Mouse (Mus musculus): ENCODE data around the gene Exo1.
A peak's percentile ranks its signal among the peaks of the same experiment; 100 is the strongest.

Gene Exo1

DNA sequence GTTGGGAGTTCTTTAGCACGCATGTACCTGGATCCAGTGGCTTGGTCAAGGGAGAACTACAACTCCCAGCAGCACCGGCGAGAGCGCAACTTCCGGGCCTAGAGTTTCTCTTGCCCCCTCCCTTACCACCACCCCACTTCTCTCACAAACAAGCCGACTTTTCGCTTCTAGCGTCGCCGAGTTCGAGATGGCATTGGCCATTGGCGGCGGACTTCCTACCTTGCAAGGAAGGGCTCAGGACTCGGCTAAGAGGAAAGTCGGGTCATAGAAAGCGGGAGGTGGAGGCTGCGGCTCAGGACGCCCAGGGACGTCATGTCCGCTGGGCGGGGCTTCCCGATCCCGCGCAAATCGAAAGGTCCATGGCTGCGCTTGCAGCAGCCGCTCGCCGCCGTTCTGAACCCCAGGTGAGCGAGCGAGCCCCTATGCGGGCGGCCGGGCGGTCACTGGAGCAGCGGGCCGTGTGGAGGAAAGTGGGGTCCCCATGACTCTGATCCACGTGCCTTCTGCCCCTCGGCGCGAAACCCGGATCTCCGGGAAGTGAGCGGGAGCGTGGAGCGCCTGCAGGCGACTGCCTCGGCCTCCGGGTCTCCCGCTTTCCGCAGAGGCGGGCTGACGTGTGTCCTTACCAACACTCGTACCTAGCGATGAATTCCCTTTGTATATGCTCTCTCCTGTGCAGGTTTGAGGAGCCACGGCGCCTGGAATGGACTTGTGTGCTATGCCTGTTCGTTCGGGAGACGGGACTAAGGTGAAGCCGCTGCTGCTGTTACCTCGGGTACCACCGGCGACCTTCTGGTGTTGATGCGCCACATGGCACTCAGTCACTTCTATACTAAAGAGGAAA, at the start of gene Exo1:
TSS of gene Exo1 (plus strand) at position 129 of the 844 bp plus-strand sequence.
- peak; percentile 77 for DNase-seq (ENCODE audit: low read depth)

DNA sequence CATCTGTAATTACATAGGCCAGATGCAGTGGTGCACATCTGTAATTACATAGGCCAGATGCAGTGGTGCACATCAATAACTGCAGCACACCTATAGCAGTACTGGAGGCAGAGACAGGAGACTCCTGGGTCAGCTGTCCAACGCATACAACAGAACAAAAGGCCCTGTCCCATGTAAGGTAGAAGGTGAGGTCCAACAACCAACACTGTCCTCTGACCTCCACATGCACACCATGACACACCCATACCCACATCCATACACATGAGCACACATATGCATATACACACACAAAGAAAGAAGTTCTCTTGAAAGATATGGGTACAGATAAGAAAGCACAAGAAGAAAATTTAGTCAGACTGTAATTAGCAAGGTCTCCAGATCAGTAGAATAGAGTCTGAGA, 24.9 kb upstream of the Exo1 start:
- no peak for DNase-seq (ENCODE audit: low read depth)

DNA sequence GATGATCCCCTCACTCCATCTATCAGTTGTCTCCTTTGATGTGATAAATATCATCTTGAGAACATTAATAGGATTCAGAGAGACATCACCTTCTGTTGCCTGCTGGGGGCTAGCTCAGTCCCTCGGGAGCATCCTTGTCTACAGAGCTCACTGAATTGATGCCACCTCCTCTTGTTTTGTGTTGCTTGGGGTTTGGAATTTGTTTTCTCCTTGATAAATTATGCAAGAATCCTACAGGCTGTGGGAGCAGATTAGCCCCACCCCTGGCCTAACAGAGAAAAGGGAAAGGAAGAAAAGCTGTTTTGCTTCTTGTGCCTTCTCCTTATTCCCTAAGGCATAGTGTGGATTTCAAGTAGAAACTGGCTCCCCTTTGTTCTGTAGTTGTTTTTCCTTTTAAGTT, 13.3 kb upstream of the Exo1 start:
- no peak for DNase-seq (ENCODE audit: low read depth)

DNA sequence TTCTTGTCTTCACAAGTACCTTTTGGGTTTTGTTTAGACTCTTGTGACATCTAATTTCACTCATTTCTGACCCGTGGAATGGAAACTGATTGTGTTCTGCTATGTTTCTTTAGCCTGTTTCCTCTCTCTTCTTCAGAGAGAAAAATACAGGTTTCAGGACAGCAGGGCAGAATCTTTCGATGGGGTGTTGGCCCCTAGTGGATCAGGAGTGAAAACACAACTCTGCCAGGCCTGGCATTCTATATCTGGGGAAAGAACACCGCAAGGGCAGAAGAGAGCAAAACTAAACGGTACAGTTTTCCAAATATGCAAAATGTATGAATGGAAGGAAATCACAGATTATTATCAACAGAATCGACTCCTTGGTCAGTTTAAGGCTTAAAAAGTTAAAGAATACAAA, 12.8 kb upstream of the Exo1 start:
- DNase-seq (ENCODE audit: low read depth) = no peak

DNA sequence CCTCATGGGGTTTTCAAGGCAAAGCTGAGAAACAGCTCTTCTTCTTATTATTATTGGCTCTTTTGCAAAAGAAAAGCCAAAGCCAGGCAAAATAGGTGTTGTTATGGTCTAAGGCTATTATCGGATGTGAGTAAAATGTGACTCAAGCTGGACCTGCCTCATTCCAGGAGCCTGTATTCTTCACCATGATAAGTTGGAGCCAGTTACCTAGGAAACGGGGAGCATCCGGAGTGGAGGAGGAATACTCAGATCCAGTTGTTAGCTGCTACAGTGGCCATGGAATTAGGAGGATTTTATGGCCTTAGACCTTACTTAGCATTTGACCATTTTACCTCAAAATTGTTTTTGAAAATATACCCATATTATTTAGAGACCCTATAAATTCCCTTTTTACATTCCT, 9.7 kb upstream of the Exo1 start:
- no peak for DNase-seq (ENCODE audit: low read depth)

DNA sequence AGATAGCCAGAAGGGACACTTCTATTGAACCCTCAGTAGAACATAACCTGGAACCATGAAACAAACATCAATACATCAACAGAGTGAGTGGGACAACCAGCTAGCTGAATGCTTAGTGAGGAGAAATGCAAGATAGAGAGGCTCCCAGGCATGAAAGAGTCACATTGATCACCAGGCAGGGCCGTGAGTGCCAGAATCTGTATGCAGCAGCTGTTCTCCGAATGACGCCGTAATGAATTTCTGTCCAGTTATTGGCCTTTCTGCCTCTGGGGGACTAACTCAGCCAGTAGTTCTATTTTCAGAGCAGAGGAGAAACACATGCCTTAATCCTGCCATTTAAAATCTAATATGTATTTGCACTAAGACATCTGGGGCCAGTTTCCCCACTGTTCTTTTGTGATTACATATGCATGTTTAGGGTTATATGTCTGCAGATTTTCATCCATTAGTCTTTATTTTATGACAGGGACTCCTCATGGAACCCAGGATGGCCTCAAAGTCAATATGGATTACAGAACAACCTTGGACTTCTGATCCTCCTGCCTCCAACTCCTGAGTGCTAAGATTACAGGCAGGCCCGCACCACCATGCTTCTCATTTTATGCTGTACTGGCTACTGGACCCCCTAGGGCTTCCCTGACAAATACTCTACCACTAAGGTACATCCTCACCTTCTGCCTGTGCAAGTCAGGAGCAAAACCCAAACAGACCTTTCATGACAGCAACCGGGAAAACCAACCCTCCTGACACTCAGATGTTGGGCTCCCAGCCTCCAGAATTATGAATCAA, 8.2 kb upstream of the Exo1 start:
- DNase-seq (ENCODE audit: low read depth) = no peak

DNA sequence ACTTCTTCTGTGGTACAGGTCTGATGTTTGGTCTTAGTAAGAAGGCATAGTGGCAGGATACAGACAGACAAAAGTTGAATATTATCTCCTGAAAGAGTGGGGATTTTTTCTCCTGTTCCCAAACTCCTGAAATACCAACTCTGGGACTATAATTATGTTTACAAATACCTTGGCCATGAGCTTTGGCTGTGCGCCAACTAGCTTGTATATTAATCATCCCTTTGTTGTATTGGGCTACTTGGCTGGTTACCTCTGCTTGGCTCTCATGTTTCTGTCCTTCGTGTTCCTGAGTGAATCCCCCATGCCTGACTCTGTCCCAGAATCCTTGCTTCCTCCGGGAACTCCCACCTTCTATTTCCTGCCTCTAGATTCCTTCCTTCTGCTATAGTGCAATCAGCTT, 3.0 kb downstream of the Exo1 start:
- no peak for DNase-seq (ENCODE audit: low read depth)

DNA sequence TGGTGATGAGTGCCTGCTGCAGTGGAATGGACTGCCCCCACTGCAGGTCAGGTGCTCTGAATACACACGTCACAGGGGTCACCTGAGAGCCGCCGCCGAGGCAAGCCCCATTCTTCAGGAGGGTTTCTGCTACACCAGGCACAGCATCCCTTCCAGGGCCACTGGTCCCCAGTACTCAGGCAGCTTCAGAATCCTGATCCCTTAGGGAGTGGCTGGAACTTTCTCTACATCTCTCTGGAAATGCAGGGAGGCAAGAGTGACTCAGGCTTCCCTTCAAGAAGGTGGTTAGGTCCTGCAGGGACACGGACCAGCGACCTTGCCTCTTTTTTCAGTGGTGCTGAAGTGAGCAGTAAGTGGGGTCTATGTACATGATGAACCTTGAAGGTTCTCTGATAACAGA, 12.9 kb downstream of the Exo1 start:
- no peak for DNase-seq (ENCODE audit: low read depth)

DNA sequence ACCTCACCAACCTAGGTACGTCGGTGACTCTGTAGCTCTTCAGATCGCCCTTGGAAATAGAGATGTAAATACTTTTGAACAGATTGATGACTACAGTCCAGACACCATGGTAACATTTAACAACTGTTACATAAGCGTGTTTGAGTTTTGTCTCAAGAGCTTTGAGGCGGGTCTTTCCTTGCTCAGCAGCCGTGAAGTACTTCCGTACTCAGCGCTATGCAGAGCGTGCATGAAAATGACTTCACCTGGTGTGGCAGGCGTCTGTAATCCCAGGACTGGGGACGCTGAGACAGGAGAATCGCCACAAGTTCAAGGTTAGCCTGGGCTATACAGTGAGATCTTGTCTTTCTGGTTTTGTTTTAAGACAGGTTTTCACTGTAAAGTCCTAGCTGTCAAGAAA, 13.3 kb downstream of the Exo1 start:
- DNase-seq (ENCODE audit: low read depth) = no peak

DNA sequence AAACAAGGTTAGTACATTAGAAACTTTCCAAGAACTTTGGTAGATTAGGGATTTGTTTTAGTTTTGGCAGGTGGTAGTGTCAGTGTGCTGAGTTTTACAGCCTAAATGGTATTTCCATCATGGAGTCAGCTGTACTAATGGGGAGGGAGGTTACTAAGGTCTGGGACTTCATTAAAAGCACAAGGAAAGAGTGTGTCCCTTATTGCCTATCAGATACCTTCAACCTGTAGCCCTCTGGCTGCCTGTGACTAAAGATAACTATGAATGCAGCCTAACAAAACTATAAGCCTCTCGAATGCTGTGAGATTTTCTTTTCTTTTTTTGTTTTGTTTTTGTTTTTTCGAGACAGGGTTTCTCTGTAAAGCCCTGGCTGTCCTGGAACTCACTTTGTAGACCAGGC, 30.8 kb downstream of the Exo1 start:
- DNase-seq (ENCODE audit: low read depth) = peak; percentile 14

DNA sequence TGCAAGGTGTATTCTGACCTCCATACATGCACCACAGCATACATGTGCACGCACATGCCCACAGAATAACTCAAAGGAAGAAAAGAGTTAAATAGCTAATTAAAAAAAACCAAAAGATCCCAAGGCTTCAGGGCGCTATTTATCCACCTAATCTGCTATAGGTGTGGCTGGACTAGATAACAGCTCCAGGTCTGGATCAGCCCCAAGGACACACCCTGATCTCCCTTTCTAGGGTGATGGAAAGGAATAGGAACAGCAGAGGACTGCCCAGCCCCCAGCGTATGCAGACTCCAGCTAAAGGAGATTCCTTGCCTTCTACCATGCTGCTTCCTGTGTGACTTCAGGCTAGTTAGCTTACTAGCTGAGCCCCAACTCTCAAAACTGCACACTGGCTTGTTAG, 31.7 kb downstream of the Exo1 start:
- DNase-seq (ENCODE audit: low read depth) = no peak

DNA sequence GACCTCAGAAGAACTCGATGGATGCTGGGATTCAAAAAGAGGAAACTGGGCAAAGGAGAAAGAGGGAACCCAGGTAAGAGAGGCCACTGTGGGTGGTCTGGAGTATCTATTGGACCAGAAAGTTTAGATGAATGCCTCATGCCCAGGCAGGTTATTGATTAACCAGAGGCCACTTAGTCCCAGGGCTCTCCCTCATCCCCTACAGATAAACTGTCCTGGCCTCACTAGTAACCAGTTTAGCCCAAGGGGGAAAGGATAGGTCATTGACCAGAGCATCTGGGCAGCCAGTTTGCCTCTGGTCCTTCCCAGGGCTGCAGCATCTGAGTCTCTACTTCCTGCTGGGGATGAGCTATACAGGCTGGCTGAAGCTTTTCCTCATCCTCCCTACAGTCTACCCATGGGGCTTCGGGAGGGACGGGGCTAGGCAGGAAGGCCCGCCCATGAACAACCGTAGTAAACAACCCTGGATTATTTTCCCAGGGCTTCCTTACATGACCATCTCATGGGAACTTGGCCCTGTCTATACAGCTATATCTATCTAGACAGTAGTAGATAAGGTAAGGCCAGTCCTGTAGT, 33.4 kb downstream of the Exo1 start:
- no peak for DNase-seq (ENCODE audit: low read depth)

DNA sequence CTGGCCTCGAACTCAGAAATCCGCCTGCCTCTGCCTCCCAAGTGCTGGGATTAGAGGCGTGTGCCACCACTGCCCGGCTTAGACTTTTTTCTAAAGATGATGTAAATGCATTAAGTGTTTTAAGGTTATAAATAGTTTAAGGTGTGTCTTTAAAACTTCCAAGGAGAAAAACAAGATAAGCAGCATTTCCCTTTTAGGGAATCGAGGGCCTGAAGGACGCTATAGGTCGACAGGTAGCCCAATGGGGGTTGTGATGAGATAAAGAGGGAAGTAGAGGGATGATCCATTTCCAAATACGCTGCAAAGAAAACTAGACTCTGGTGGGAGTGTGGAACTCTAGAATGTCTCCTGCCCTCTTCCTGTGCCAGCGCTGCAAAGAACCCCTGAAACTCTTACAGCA, 39.6 kb downstream of the Exo1 start, which contains the start of gene Gm38100:
TSS of gene Gm38100 (plus strand) at position 301 of the 400 bp plus-strand sequence.
- DNase-seq (ENCODE audit: low read depth) = no peak

DNA sequence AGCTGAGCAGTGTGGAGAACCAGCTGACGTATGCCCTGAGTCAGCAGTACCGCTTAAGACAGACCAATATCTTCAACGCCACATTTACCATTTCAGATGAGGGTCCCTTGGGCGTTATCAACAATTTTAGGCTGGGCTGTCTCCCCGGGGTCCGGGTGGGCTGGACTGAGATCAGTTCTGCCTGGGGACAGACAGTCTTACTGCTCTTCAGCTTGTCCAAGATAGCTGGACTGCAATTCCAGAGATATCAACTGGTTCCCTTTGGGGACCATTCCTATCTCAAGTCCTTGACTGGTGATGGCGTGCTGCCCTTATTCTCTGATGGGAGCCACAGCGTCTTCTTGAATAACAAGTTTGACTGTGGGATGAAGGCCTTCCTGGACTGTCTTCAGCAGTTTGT, 40.7 kb downstream of the Exo1 start:
- no peak for DNase-seq (ENCODE audit: low read depth)

DNA sequence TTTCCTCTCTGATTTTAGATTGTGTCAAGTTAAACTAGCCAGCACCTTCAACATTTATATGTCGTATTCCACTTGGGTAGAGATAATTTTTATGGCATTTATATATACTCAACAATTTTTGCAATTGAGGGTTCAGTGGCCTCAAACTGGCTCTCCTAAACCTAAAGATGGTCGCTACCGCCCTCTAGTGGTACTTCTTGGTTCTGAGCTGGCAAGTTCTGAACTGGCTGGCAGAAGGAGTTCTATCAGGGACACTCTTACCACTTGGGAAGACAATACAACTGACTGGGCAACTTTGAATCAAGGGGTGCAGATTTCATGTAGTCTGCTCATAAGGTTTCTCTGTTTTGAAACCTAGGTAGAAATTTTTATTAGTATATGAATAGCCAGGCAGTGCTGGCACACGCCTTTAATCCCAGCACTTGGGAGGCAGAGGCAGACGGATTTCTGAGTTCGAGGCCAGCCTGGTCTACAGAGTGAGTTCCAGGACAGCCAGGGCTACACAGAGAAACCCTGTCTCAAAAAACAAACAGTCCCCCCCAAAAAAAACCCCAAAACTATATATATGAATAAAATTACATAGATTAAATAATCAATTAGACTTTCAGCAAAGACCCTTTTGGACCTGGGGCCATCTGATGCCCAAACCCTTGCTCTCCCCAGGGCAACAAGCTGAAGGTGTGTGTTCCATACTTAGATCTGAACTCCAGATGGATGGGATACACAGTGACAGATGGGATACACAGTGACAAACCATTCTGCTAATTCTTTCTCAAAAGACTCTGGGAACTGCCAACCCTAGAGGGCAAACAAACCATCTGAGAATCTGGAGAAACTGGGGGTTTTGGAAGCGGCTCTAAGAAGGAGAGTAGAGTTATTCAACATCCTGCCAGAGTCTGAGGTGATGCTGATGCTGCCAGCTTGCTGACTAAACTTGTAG, 43.7 kb downstream of the Exo1 start:
- peak; percentile 52 for DNase-seq (ENCODE audit: low read depth)

DNA sequence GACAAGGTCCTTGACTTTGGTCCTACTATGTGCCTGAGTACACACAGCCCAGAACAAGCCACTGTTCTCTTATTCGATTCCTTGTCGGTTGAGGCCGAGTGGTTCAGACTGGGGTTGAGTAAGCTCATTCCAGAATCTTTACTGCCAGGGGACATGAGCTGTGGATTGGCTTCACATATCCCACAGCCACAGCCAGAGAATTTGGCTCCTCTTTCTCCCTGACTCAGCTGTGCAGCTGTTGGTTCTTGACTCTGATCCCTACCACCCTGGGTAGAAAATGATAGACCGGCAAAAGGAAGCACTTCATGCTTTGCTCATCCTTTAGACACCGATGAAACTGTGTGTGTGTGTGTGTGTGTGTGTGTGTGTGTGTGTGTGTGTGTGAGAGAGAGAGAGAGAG, 51.0 kb downstream of the Exo1 start:
- no peak for DNase-seq (ENCODE audit: low read depth)

DNA sequence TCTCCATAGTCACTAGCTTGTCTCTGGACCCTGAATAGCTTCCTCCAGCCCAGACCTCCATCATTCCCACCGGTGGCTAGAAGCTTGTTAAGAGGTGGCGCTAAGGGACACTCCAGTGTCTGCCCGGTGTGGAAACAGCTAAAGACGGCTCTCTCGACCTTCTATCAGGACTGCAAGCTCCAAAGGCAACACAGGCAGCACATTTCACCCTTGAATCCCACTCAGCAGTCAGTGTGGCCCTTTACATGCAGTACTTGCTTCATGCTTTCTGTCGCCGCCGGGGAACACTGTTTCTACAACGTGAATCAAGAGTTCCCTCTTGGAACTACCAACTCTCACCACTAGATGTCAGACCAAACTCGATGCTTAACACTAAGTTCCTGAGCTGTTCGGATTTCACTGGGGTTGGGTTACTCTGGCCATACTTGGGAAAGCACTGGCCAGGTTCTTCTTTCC, 55.9 kb downstream of the Exo1 start:
- peak; percentile 38 for DNase-seq (ENCODE audit: low read depth)

DNA sequence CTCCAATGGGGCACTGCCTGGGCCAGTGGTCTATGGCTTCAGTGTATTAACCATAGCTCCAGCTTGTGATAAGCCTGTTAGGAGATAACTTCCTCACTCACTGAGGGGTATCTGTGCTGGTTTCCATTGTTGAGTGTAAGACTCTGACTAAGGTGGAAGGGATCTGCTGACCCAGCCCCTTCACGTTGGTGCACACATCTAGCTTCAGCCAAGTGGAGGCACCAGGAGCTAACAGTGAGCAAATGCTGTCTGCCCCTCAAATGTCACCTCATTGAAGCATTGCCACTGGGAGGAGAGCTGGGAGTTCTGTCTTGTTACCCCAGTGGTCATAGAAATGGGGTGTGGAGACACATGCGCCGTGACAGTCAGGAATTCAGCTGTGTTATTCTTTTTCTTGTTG, 58.4 kb downstream of the Exo1 start:
- DNase-seq (ENCODE audit: low read depth) = no peak

DNA sequence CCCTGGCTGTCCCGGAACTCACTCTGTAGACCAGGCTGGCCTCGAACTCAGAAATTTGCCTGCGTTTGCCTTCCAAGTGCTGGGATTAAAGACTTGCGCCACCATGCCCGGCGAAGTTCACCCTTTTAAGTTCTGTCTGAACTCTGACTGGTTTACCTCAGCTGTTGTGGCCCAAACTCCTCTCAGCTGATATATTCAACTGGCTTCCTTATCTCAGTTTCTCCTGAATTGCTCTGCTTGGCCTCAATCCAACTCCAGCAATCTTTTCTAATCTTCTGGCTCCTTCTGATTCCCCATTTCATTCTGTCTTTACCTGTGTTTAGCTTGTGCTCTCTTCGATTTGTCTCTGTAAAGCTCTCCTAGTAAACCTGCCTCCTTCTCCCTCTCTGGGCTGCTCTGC, 62.8 kb downstream of the Exo1 start:
- DNase-seq (ENCODE audit: low read depth) = no peak

DNA sequence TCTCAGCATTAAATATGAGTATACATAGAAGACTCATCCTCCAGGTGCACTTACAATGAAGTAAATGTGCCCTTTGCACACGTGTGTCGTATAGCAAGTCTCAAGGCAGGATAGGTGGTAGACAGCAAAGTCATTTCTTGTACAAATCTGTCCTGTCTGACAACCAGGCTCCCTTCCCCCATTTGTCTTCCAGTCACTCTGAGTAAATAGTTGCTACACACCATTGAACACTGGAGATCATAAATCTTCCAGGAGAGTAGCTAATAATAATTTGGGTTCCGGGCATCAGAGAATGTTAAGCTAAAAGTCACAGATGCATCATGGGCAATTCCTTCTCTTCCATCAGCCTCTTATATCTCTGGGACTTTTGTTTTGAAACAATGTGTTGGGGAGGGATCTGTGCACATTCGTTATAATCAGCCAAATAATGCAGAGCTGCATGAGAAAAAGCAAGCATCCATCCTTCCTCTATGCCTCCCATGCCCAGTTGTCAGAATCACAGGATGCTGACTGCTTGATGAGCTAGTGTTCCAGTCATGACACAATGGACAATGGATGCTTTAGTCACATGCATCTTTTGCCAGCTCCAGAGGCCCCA, 66.4 kb downstream of the Exo1 start:
- DNase-seq (ENCODE audit: low read depth) = no peak

DNA sequence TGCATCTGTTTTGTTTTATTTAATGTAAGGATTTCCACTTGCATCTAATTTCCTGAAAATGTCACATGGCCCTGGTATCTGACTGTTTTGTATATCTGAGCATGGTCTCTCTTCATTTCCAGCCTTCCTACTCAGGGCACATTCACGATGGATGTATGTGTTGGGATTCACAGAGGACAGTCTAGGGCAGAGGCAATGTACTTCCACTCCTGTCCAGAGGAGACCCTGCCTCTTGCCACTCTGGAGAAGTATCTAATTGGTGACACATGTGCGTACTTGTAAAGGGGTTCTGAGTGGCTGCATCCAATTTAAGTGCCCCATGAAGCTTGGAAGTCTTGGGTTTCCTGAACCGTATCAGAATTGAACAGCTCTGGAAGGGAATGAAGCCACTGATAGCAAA, 70.0 kb downstream of the Exo1 start:
- DNase-seq (ENCODE audit: low read depth) = no peak
